Mouse (Mus musculus) hindbrain, embryonic 15.5 days (tissue): ENCODE data around the gene Hist1h2bh. TPM values are rescaled to one million over a fixed set of nuclear protein-coding genes. Genes with fewer than 3 reads are reported as not detected.

Source experiments
- microRNA-seq: library from miRNA; unstranded; fragments of <30 nt; microRNA quantifications from one replicate; pipeline ENCODE4, GENCODE M21; 2016
- polyA plus RNA-seq: library from polyadenylated mRNA; unstranded; fragments of >200 nt; fragmentation: Nextera tagmentation; extraction: Ambion mirVana; gene quantifications from 2 replicates; pipeline ENCODE4 v1.2.1, GENCODE M21; 2015

The Hist1h2bh gene
- polyA plus RNA-seq, 1 experiment from 2014 or later = 0.19 TPM

Small RNA genes lying within 50 kb of the gene (microRNA-seq; reads per million reads assigned to microRNA genes)
- gene Gm44297 (not detected), gene Gm44359 (not detected), gene Gm44394 (not detected), gene n-TStga1 (not detected)

Other genes starting within 250 kb of the Hist1h2bh start
- gene Zfp322a, start 174.2 kb downstream of the Hist1h2bh start, polyA plus RNA-seq = 42.8 and 46.5 TPM in 2 replicates
- gene Abt1, start 119.5 kb downstream of the Hist1h2bh start, polyA plus RNA-seq = 8.8 and 9.1 TPM in 2 replicates
- gene Btn1a1, start 77.5 kb downstream of the Hist1h2bh start, polyA plus RNA-seq = 0.17 TPM in 1 of 2 replicates, not detected in the other
- 0.06 and 0.08 TPM in 2 replicates for gene Btn2a2, start 54.5 kb downstream of the Hist1h2bh start, polyA plus RNA-seq
- gene Hist1h4h, start 12.3 kb downstream of the Hist1h2bh start, polyA plus RNA-seq = 1.7 and 2.7 TPM in 2 replicates
- gene Hist1h2af, start 9.5 kb downstream of the Hist1h2bh start, polyA plus RNA-seq = 0.82 and 2.1 TPM in 2 replicates
- 0.85 and 1.2 TPM in 2 replicates for gene Hist1h3g, start 8.0 kb downstream of the Hist1h2bh start, polyA plus RNA-seq
- 0.21 and 0.62 TPM in 2 replicates for gene Hist1h3f, start 660 bp upstream of the Hist1h2bh start, polyA plus RNA-seq
- not detected in 2 replicates for gene Hist1h4f, start 8.3 kb upstream of the Hist1h2bh start, polyA plus RNA-seq
- 0.10 and 0.12 TPM in 2 replicates for gene Hist1h1d, start 9.9 kb upstream of the Hist1h2bh start, polyA plus RNA-seq
- gene Hist1h3e, start 19.0 kb upstream of the Hist1h2bh start, polyA plus RNA-seq = 1.5 and 2.0 TPM in 2 replicates
- gene Hist1h2ae, start 27.8 kb upstream of the Hist1h2bh start, polyA plus RNA-seq = 15.9 and 27.4 TPM in 2 replicates
- gene Hist1h2bg, start 28.0 kb upstream of the Hist1h2bh start, polyA plus RNA-seq = 2.5 and 3.1 TPM in 2 replicates
- 0.76 and 2.0 TPM in 2 replicates for gene Hist1h2bf, start 30.8 kb upstream of the Hist1h2bh start, polyA plus RNA-seq
- not detected in 2 replicates for gene Hist1h2ad, start 31.0 kb upstream of the Hist1h2bh start, polyA plus RNA-seq
- 1.2 and 2.0 TPM in 2 replicates for gene Hist1h3d, start 32.4 kb upstream of the Hist1h2bh start, polyA plus RNA-seq
- gene Hist1h4d, start 38.2 kb upstream of the Hist1h2bh start, polyA plus RNA-seq = 35.1 and 51.2 TPM in 2 replicates
- 1.5 and 1.7 TPM in 2 replicates for gene Hist1h2be, start 77.7 kb upstream of the Hist1h2bh start, polyA plus RNA-seq
- gene Hist1h1e, start 79.2 kb upstream of the Hist1h2bh start, polyA plus RNA-seq = 4.8 and 8.8 TPM in 2 replicates
- gene Hist1h2ac, start 140.6 kb upstream of the Hist1h2bh start, polyA plus RNA-seq = 0.34 and 0.38 TPM in 2 replicates
- gene Hist1h2bc, start 140.8 kb upstream of the Hist1h2bh start, polyA plus RNA-seq = 19.3 and 25.4 TPM in 2 replicates
- not detected in 2 replicates for gene Hist1h1t, start 152.4 kb upstream of the Hist1h2bh start, polyA plus RNA-seq
- gene Hist1h4c, start 155.1 kb upstream of the Hist1h2bh start, polyA plus RNA-seq = 2.3 and 2.7 TPM in 2 replicates
- gene Hfe, start 167.5 kb upstream of the Hist1h2bh start, polyA plus RNA-seq = 4.5 and 5.1 TPM in 2 replicates
- gene Hist1h1c, start 195.4 kb upstream of the Hist1h2bh start, polyA plus RNA-seq = 7.7 and 10.4 TPM in 2 replicates
- gene Hist1h3c, start 202.2 kb upstream of the Hist1h2bh start, polyA plus RNA-seq = 1.1 and 1.6 TPM in 2 replicates
- 0.54 TPM in 1 of 2 replicates, not detected in the other for gene Hist1h2bb, start 203.3 kb upstream of the Hist1h2bh start, polyA plus RNA-seq
- 7.4 and 9.8 TPM in 2 replicates for gene Hist1h2ab, start 207.7 kb upstream of the Hist1h2bh start, polyA plus RNA-seq
- gene Hist1h3b, start 208.9 kb upstream of the Hist1h2bh start, polyA plus RNA-seq = 1.8 and 3.1 TPM in 2 replicates
- 1.1 and 1.9 TPM in 2 replicates for gene Hist1h4b, start 213.6 kb upstream of the Hist1h2bh start, polyA plus RNA-seq
- 0.32 and 0.51 TPM in 2 replicates for gene Hist1h4a, start 217.8 kb upstream of the Hist1h2bh start, polyA plus RNA-seq
- 0.35 and 2.4 TPM in 2 replicates for gene Hist1h3a, start 219.0 kb upstream of the Hist1h2bh start, polyA plus RNA-seq
- gene Hist1h1a, start 220.3 kb upstream of the Hist1h2bh start, polyA plus RNA-seq = 0.75 and 0.84 TPM in 2 replicates
- 0.10 TPM in 1 of 2 replicates, not detected in the other for gene Trim38, start 226.5 kb upstream of the Hist1h2bh start, polyA plus RNA-seq